Mouse (Mus musculus) adrenal gland, postnatal 14 days (tissue): ENCODE measurements around the gene Krt13. TPM values are rescaled to one million over a fixed set of nuclear protein-coding genes. Genes with fewer than 3 reads are reported as not detected.

Experiments
- DNase-seq: peaks from one replicate; pipeline ENCODE4 v3.0.0; 2021; ENCODE audit warnings: mixed read lengths
- total RNA-seq: library from RNA; stranded (reverse); gene quantifications from 2 replicates; pipeline ENCODE4 v1.2.3, GENCODE M21; 2021

Krt13 gene
- total RNA-seq, 1 experiment from 2014 or later: not detected

DNA sequence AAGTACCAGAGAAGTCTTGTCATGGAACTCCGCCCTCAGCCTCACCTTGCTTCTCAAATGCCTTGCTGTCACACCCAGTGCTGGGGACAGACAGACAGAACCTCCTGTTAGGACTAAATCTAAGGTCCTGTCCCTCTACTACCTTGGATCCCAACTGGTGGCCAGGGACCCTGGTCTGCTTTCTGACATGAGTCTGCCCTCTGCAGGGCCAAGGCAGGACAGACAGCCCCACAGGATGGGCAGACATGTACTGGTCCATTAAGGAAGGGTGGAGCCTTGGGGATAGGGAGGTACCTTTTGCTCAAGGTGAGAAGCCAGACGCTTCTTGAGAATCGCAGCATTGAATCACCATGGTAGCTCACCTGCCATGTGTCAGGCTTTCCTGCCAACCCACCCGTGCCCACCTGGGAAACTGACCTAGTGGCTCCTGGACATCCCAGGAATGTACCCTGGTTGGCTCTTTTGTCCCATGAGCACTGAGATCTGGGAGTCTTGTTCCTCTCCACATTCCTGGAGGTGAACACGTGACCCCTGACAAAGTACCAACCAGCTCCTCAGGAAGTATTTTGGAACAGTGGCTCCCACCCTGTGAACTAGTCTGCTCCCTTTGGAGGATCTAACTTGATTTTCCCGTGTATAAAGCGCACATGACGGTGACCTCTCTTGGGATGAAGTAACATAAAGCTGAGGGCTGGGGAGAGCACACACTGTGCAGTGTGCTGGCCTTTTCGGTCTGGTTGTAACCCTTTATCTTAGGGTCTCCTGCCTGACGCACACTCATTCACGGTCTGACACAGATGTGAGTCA lies 8.2 kb downstream of the Krt13 start:
- DNase-seq: no peak

DNA sequence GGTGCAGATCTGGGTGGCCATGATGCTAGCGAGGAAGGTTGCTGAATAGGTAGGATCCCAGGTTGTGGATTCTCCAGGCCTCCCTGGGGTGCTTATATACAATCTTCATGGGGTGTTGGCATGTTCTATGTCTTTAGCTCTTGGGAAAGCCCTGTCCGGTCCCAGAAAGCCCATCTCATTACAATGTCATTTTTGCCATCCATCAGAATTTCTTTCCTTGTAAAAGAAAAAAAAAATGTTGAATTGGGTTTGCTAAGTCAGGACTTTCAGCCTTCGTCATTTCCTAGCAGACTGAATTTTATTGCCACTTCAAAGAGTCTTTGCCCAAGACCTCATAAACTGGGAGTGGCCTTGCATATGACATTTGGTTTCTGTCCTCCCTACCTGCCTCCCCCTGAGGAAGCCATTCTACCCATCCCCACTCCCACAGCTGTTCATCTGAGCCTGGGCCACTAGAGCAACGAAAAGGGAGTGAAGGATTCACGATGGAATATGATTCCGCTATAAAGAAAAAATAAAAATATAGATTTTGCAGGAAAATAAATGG lies 15.7 kb downstream of the Krt13 start, which contains the start of gene Krt36:
Krt36 (minus strand) TSS at position 51 of the 547 bp plus-strand sequence.
- DNase-seq: no peak

- DNase-seq: no peak
Observed at GRCm38 (mm10) chr11:100102693-100103429, 18.5 kb downstream of the Krt13 start.

- DNase-seq: no peak
Observed at GRCm38 (mm10) chr11:100100391-100100790, 21.0 kb downstream of the Krt13 start.

DNA sequence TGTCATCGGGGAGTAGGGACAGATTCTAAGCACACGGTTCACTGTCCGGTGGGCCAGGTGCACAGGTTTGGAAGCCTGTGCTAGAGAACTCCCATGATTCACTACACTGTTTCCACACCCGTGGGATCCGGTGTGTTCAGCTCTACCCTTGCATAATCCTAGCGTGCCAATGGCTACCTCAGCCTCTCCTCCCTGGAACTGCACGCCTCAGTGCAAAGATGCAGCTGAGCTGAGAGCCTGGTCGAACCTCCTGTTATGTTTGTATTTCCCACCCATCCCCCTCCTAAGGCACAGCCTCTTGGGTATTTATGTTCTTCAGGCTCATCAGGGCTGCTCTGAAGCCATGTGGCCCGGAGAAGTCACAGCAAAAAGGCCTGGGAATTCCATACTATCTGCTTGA lies 23.5 kb downstream of the Krt13 start:
- DNase-seq: no peak

GRCm38 (mm10) chr11:100096141-100096540 lies 25.2 kb downstream of the Krt13 start, which contains the start of gene Krt35:
Krt35 (minus strand) TSS chr11:100096241.
- DNase-seq: no peak

DNA sequence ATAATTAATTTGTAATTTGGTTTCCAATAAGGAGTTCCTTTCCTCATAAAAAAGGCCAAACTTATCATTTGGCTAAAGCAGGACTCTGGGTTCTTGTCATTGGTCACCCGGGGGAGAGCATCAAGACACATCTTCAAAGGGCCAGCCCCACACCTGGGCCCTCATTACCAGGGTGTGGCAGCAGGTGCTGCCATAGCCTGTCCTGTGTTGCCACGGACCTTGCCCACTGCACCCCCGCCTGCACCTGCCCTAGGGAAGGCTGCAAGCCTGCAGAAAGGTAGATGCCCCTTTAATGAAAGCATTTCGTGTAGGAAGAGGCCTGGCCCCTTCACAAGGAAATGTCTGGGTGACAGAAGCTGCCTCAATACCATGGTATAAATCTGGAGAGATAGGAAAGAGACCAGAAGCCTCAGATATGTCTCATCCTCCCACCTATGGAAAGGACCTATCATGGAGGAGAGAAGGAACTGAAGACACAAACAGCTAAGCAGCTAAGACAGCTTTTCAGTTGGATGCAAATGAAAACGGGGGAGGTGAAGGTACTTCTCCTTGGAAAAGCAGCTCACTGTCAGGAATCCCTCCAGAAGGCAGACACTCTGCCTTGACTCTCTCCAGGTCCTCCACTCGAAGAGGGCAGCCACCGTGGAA lies 32.9 kb downstream of the Krt13 start:
- no peak for DNase-seq

DNA sequence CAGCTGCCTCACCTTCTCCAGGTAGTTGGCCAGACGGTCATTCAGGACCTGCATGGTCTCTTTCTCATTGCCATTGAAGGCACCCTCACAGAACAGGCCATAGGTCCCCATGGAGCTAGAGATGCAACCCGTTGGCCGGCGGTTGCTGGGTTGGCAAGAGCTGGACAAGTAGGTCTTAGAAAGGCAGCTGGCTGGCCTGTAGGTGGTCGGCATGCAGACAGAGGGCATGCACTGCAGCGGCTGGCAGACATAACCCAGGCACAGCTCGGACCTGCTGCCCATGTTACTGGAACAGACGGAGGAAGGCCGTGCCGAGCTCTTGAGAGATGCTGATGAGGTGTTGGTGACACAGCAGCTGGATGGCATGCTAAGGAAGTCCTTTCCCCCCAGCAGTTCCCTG lies 33.5 kb downstream of the Krt13 start, which contains the start of gene Krt32:
Krt32 (minus strand) TSS at position 366 of the 400 bp plus-strand sequence.
- DNase-seq: no peak

- DNase-seq: no peak
Observed at GRCm38 (mm10) chr11:100073873-100074272, 47.5 kb downstream of the Krt13 start.

Other genes starting within 250 kb of the Krt13 start
- gene Krtap9-1, start 248.2 kb downstream of the Krt13 start, total RNA-seq: not detected in 2 replicates
- not detected in 2 replicates for gene Gm11567, start 242.4 kb downstream of the Krt13 start, total RNA-seq
- not detected in 2 replicates for gene Krtap31-1, start 213.6 kb downstream of the Krt13 start, total RNA-seq
- not detected in 2 replicates for gene Gm11565, start 206.8 kb downstream of the Krt13 start, total RNA-seq
- not detected in 2 replicates for gene Krtap31-2, start 185.3 kb downstream of the Krt13 start, total RNA-seq
- gene Krtap9-5, start 173.1 kb downstream of the Krt13 start, total RNA-seq: not detected in 2 replicates
- not detected in 2 replicates for gene Krtap29-1, start 142.5 kb downstream of the Krt13 start, total RNA-seq
- gene Krtap16-1, start 135.0 kb downstream of the Krt13 start, total RNA-seq: not detected in 2 replicates
- gene Krtap17-1, start 127.6 kb downstream of the Krt13 start, total RNA-seq: not detected in 2 replicates
- gene Krt33a, start 105.4 kb downstream of the Krt13 start, total RNA-seq: not detected in 2 replicates
- not detected in 2 replicates for gene Krt33b, start 91.7 kb downstream of the Krt13 start, total RNA-seq
- not detected in 2 replicates for gene Krt34, start 80.0 kb downstream of the Krt13 start, total RNA-seq
- not detected in 2 replicates for gene Krt31, start 71.0 kb downstream of the Krt13 start, total RNA-seq
- not detected in 2 replicates for gene Krt32, start 33.3 kb downstream of the Krt13 start, total RNA-seq
- not detected in 2 replicates for gene Krt35, start 25.3 kb downstream of the Krt13 start, total RNA-seq
- gene Krt36, start 15.9 kb downstream of the Krt13 start, total RNA-seq: 0.19 TPM in 1 of 2 replicates, not detected in the other
- gene Krt15, start 14.4 kb upstream of the Krt13 start, total RNA-seq: not detected in 2 replicates
- 6.4 and 6.6 TPM in 2 replicates for gene Krt19, start 27.1 kb upstream of the Krt13 start, total RNA-seq
- gene Krt9, start 71.7 kb upstream of the Krt13 start, total RNA-seq: not detected in 2 replicates
- gene Krt14, start 86.0 kb upstream of the Krt13 start, total RNA-seq: 0.38 and 0.41 TPM in 2 replicates
- not detected in 2 replicates for gene Krt16, start 127.3 kb upstream of the Krt13 start, total RNA-seq
- not detected in 2 replicates for gene Krt17, start 139.5 kb upstream of the Krt13 start, total RNA-seq
- not detected in 2 replicates for gene Krt42, start 148.3 kb upstream of the Krt13 start, total RNA-seq
- 987 and 1,021 TPM in 2 replicates for gene Eif1, start 198.3 kb upstream of the Krt13 start, total RNA-seq
- gene Gast, start 212.8 kb upstream of the Krt13 start, total RNA-seq: not detected in 2 replicates
- 50.1 and 54.0 TPM in 2 replicates for gene Hap1, start 234.6 kb upstream of the Krt13 start, total RNA-seq